Mouse (Mus musculus) heart, postnatal 0 days (tissue): ENCODE results near the gene Creb3l4.

Source experiments
- CTCF ChIP-seq: IDR thresholded peaks from 2 replicates; pipeline ENCODE4 v1.5.1; 2016; ENCODE audit warnings: antibody characterized with exemption, control low read depth, low read depth
- EP300 ChIP-seq: IDR thresholded peaks from 2 replicates; pipeline ENCODE4 v1.6.1; 2016; ENCODE audit warnings: antibody characterized with exemption, low read depth

- no peak for TF ChIP-seq CTCF
- TF ChIP-seq EP300 = no peak
Observed at GRCm38 (mm10) chr3:90209908-90210566, 33.3 kb downstream of the Creb3l4 start.
